Mouse (Mus musculus) MEL (cell line): ENCODE data around the gene Nubpl. TPM values are rescaled to one million over a fixed set of nuclear protein-coding genes. Genes with fewer than 3 reads are reported as not detected.

Experiments used
- DNase-seq: peaks from one replicate; pipeline ENCODE4 v3.0.0; 2011; ENCODE audit warnings: low read depth, low spot score
- H3K27ac ChIP-seq: 2 replicates; pipeline ENCODE4 v1.5.1; 2012; ENCODE audit warnings: low read depth, mild to moderate bottlenecking, control low read depth, low read length, moderate library complexity; ENCODE audit not compliant: control insufficient read depth
- H3K27me3 ChIP-seq, 2 experiments: fragments of 150-350 bp in 1 of 2; sonication (generic) in 1 of 2; 2 replicates each; pipeline ENCODE4 v1.6.1; 2012; ENCODE audit warnings: low read length in 2 of 2, mild to moderate bottlenecking in 2 of 2, improper control_type of control experiment in 1 of 2, moderate library complexity in 1 of 2; ENCODE audit not compliant: insufficient read depth in 2 of 2, control insufficient read depth in 1 of 2
- H3K36me3 ChIP-seq, 2 experiments: 2 replicates each; pipeline ENCODE4 v1.6.1; 2012 to 2014; ENCODE audit warnings: low read length in 2 of 2, improper control_type of control experiment in 1 of 2, inconsistent platforms in 1 of 2, mild to moderate bottlenecking in 1 of 2; ENCODE audit not compliant: insufficient read depth in 2 of 2, control insufficient read depth in 1 of 2
- H3K4me1 ChIP-seq, 2 experiments: fragments of 150-350 bp in 1 of 2; sonication (generic) in 1 of 2; 2 replicates each; pipeline ENCODE4 v1.6.1; 2012; ENCODE audit warnings: low read length in 2 of 2, improper control_type of control experiment in 1 of 2, mild to moderate bottlenecking in 1 of 2; ENCODE audit not compliant: insufficient read depth in 2 of 2, control insufficient read depth in 1 of 2
- H3K4me3 ChIP-seq, 2 experiments: fragments of 150-350 bp in 1 of 2; sonication (generic) in 1 of 2; 2 replicates each; pipeline ENCODE4 v1.5.1; 2012; ENCODE audit warnings: low read depth in 2 of 2, low read length in 2 of 2, mild to moderate bottlenecking in 2 of 2, moderate library complexity in 2 of 2, control low read depth in 1 of 2, improper control_type of control experiment in 1 of 2; ENCODE audit not compliant: control insufficient read depth in 1 of 2, insufficient read depth in 1 of 2
- H3K79me2 ChIP-seq: 2 replicates; pipeline ENCODE4 v1.6.1; 2012; ENCODE audit warnings: mild to moderate bottlenecking, low read length, moderate library complexity; ENCODE audit not compliant: control insufficient read depth, poor library complexity, insufficient read depth
- H3K9ac ChIP-seq: 2 replicates; pipeline ENCODE4 v1.6.1; 2012; ENCODE audit warnings: low read depth, mild to moderate bottlenecking, control low read depth, low read length, moderate library complexity; ENCODE audit not compliant: control insufficient read depth, poor library complexity, severe bottlenecking
- H3K9me3 ChIP-seq: fragments of 150-350 bp; sonication (generic); replicated peaks from 2 replicates; pipeline ENCODE4 v1.6.1; 2012; ENCODE audit warnings: mild to moderate bottlenecking, low read length, improper control_type of control experiment, moderate library complexity; ENCODE audit not compliant: insufficient read depth
- BHLHE40 ChIP-seq: IDR thresholded peaks from 2 replicates; pipeline ENCODE4 v1.6.1; 2012; ENCODE audit warnings: low read depth, mild to moderate bottlenecking, inconsistent platforms, low read length, improper control_type of control experiment, borderline replicate concordance
- E2F4 ChIP-seq: IDR thresholded peaks from 2 replicates; pipeline ENCODE4 v1.6.1; 2011; ENCODE audit warnings: low read depth, low read length, improper control_type of control experiment, borderline replicate concordance
- GABPA ChIP-seq: IDR thresholded peaks from 2 replicates; pipeline ENCODE4 v1.6.1; 2012; ENCODE audit warnings: low read depth, mild to moderate bottlenecking, inconsistent platforms, low read length, improper control_type of control experiment, moderate library complexity
- HCFC1 ChIP-seq: IDR thresholded peaks from 2 replicates; pipeline ENCODE4 v1.6.1; 2012; ENCODE audit warnings: low read depth, mild to moderate bottlenecking, inconsistent platforms, low read length, improper control_type of control experiment, moderate library complexity
- JUND ChIP-seq: IDR thresholded peaks from 2 replicates; pipeline ENCODE4 v1.6.1; 2011; ENCODE audit warnings: low read depth, mild to moderate bottlenecking, improper control_type of control experiment, low read length
- MAFK ChIP-seq: IDR thresholded peaks from 2 replicates; pipeline ENCODE4 v1.6.1; 2011; ENCODE audit warnings: low read depth, mild to moderate bottlenecking, low read length, improper control_type of control experiment, borderline replicate concordance
- MAX ChIP-seq: IDR thresholded peaks from 2 replicates; pipeline ENCODE4 v1.6.1; 2011; ENCODE audit warnings: low read length, improper control_type of control experiment
- MXI1 ChIP-seq: IDR thresholded peaks from 2 replicates; pipeline ENCODE4 v1.6.1; 2011; ENCODE audit warnings: mild to moderate bottlenecking, low read depth, low read length, improper control_type of control experiment
- MYC ChIP-seq: IDR thresholded peaks from 2 replicates; pipeline ENCODE4 v1.6.1; 2011; ENCODE audit warnings: low read depth, mild to moderate bottlenecking, low read length, improper control_type of control experiment, moderate library complexity
- NELFE ChIP-seq: IDR thresholded peaks from 2 replicates; pipeline ENCODE4 v1.6.1; 2011; ENCODE audit warnings: low read depth, low read length, improper control_type of control experiment
- NRF1 ChIP-seq: IDR thresholded peaks from 2 replicates; pipeline ENCODE4 v1.6.1; 2014; ENCODE audit warnings: low read depth, mild to moderate bottlenecking, inconsistent platforms, low read length, improper control_type of control experiment, moderate library complexity; ENCODE audit not compliant: poor library complexity, insufficient read depth, severe bottlenecking
- POLR2A ChIP-seq, 2 experiments: IDR thresholded peaks; 2 replicates each; pipeline ENCODE4 v1.6.1; 2011 to 2012; ENCODE audit warnings: low read length in 2 of 2, mild to moderate bottlenecking in 2 of 2, control low read depth in 1 of 2, improper control_type of control experiment in 1 of 2, low read depth in 1 of 2, moderate library complexity in 1 of 2; ENCODE audit not compliant: control insufficient read depth in 1 of 2, insufficient read depth in 1 of 2, poor library complexity in 1 of 2
- RAD21 ChIP-seq: IDR thresholded peaks from 2 replicates; pipeline ENCODE4 v1.6.1; 2011; ENCODE audit warnings: mild to moderate bottlenecking, low read depth, low read length, improper control_type of control experiment
- RCOR1 ChIP-seq: IDR thresholded peaks from 2 replicates; pipeline ENCODE4 v1.6.1; 2012; ENCODE audit warnings: low read depth, mild to moderate bottlenecking, inconsistent platforms, low read length, improper control_type of control experiment
- SIN3A ChIP-seq: IDR thresholded peaks from 2 replicates; pipeline ENCODE4 v1.6.1; 2012; ENCODE audit warnings: low read length, improper control_type of control experiment, inconsistent platforms
- SMC3 ChIP-seq: IDR thresholded peaks from 2 replicates; pipeline ENCODE4 v1.6.1; 2011; ENCODE audit warnings: low read depth, low read length, improper control_type of control experiment
- TAL1 ChIP-seq: IDR thresholded peaks from 2 replicates; pipeline ENCODE4 v1.6.1; 2012; ENCODE audit warnings: mild to moderate bottlenecking, inconsistent platforms, low read length, moderate library complexity, mixed read lengths
- TCF12 ChIP-seq: IDR thresholded peaks from 2 replicates; pipeline ENCODE4 v1.6.1; 2014; ENCODE audit warnings: low read depth, mild to moderate bottlenecking, inconsistent platforms, low read length, improper control_type of control experiment, moderate library complexity
- UBTF ChIP-seq: IDR thresholded peaks from 2 replicates; pipeline ENCODE4 v1.6.1; 2012; ENCODE audit warnings: low read depth, mild to moderate bottlenecking, inconsistent platforms, low read length, improper control_type of control experiment, moderate library complexity, borderline replicate concordance; ENCODE audit not compliant: insufficient read depth
- polyA plus RNA-seq, 2 experiments: library from polyadenylated mRNA; stranded (reverse) in 1 of 2; unstranded in 1 of 2; fragments of >175 nt in 1 of 2; fragments of >200 nt in 1 of 2; gene quantifications; 2 replicates each; pipeline versions ENCODE4 v1.2.1 to v1.2.4; 2012; ENCODE audit warnings: low replicate concordance in 2 of 2, low read depth in 1 of 2; ENCODE audit not compliant: insufficient read length in 2 of 2, insufficient read depth in 1 of 2, missing spikeins in 1 of 2
- total RNA-seq: library from RNA; depleted of rRNA; stranded (reverse); fragments of 300-350 nt; gene quantifications from 2 replicates; pipeline ENCODE4 v1.2.3, GENCODE M21; 2012

Gene Nubpl
- total and polyA plus RNA-seq, 3 experiments, result 4.7 to 5.2 TPM; not detected in 1

DNA sequence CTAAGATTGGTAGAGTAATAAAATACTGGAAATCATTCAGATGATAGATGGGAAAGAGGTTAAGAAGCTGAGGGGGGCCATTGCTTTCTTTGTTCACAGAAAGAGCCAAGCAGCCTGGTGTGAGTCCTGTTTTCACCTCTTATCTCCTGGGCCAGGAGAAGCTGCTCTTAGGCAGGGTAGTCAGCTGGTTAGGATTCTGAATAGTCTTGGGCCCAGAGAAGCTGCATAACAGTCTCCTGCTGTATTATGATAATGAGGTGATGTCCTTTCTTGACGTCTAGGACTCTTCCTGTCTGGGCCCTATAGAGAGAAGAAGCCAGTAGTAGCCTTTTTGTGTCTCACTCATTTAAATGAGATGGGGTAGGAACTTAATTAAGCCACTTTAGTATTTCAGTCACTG is 178.8 kb downstream of the Nubpl start:
- no peaks in the 10 kb centered on the region for H3K9me3 ChIP-seq
- DNase-seq, result peak; percentile 22
- no peaks in the 10 kb centered on the region for H3K79me2 ChIP-seq
- H3K9ac ChIP-seq, result no peak overlapping the region
- peaks cover 4 to 6% of the 10 kb centered on the region in 2 experiments for H3K4me1 ChIP-seq
- H3K27me3 ChIP-seq, result no peaks in the 10 kb centered on the region
- H3K36me3 ChIP-seq, result peaks cover 0 to 7% of the 10 kb centered on the region in 2 experiments; a peak in 2 of 4 replicates
- TF ChIP-seq SIN3A (no peak), MYC (no peak), MAX (no peak), POLR2A (IDR thresholded peaks at IDR 0.05; ENCODE audit: control insufficient read depth in 1 of 2, insufficient read depth in 1 of 2, low read depth in 1 of 2, low read length in 2 of 2, poor library complexity in 1 of 2) (no peak), NRF1 (no peak), GABPA (no peak), BHLHE40 (no peak), RAD21 (no peak), HCFC1 (no peak), MAFK (no peak), E2F4 (no peak), UBTF (no peak), JUND (no peak), TCF12 (no peak), RCOR1 (no peak), NELFE (no peak), TAL1 (no peak), MXI1 (no peak)
- no peak overlapping the region for H3K27ac ChIP-seq
- H3K4me3 ChIP-seq, result no peak overlapping the region

DNA sequence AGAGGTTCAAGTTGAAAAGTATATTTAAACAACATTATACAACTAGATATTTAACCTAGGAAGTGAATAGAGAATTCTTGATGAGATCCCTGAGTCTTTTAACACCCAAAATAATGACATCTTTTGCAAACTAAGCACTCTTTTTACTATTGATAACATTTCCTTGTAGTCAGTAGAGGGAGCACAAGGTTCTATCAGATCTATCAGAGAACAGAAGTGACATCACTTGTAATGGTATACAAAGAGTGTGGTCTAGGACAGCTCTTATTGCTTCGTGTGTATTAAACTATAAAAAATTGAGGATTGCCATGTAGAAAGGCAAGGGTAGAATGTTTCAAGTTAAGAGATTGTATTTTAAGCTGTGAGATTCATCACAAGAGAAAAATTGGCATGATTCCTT is 183.7 kb downstream of the Nubpl start:
- no peak for DNase-seq
- TF ChIP-seq SMC3 (0 out of 2 replicates have a peak, but pooled peaks have one; percentile 14), MAX (no peak)
- H3K9ac ChIP-seq, result no peak overlapping the region
- no peak overlapping the region for H3K27ac ChIP-seq
- H3K27me3 ChIP-seq, result no peaks in the 10 kb centered on the region
- no peaks in the 10 kb centered on the region for H3K79me2 ChIP-seq
- H3K36me3 ChIP-seq, result no peaks in the 10 kb centered on the region
- H3K4me3 ChIP-seq, result no peak overlapping the region
- no peaks in the 10 kb centered on the region for H3K9me3 ChIP-seq
- no peaks in the 10 kb centered on the region for H3K4me1 ChIP-seq
